Mouse (Mus musculus) spleen, adult 2 months (tissue): ENCODE results near the gene Zfp975. TPM values are rescaled to one million over a fixed set of nuclear protein-coding genes. Genes with fewer than 3 reads are reported as not detected.
"Not testable (repeated sequence)": the region's sequence is repeated elsewhere in the genome, so short reads cannot be mapped to it uniquely, and the experiment has no call there.

Source experiments
- DNase-seq, 2 experiments: peaks; one replicate each; pipeline versions ENCODE4 v3.0.0 to v3.0.0-alpha.2; 2012 to 2021; ENCODE audit warnings: low spot score in 2 of 2, low read depth in 1 of 2
- H3K27ac ChIP-seq: fragments of 200-500 bp; 2 replicates; pipeline ENCODE4 v1.5.1; 2012; ENCODE audit warnings: low read length, inconsistent platforms; ENCODE audit not compliant: insufficient read depth
- H3K27me3 ChIP-seq: fragments of 200-500 bp; 2 replicates; pipeline ENCODE4 v1.6.1; 2012; ENCODE audit warnings: mild to moderate bottlenecking, moderate library complexity, low read length, inconsistent platforms; ENCODE audit not compliant: control insufficient read depth, insufficient read depth
- H3K36me3 ChIP-seq: fragments of 200-500 bp; 2 replicates; pipeline ENCODE4 v1.6.1; 2012; ENCODE audit warnings: mild to moderate bottlenecking, low read length, inconsistent platforms; ENCODE audit not compliant: control insufficient read depth, insufficient read depth
- H3K4me1 ChIP-seq: fragments of 200-500 bp; 2 replicates; pipeline ENCODE4 v1.6.1; 2011; ENCODE audit warnings: inconsistent platforms; ENCODE audit not compliant: control insufficient read depth, insufficient read depth, insufficient read length
- H3K4me3 ChIP-seq: fragments of 200-500 bp; 2 replicates; pipeline ENCODE4 v1.5.1; 2011; ENCODE audit warnings: mild to moderate bottlenecking, inconsistent platforms; ENCODE audit not compliant: insufficient read depth, insufficient read length; ENCODE audit errors: extremely low read depth
- CTCF ChIP-seq: fragments of 200-500 bp; IDR thresholded peaks from 2 replicates; pipeline ENCODE4 v1.5.1; 2011; ENCODE audit warnings: mild to moderate bottlenecking, inconsistent platforms; ENCODE audit not compliant: insufficient read depth, insufficient read length, insufficient replicate concordance; ENCODE audit errors: extremely low read depth
- POLR2A ChIP-seq: fragments of 200-500 bp; IDR thresholded peaks from 2 replicates; pipeline ENCODE4 v1.6.1; 2011; ENCODE audit warnings: low read depth, low read length, inconsistent platforms
- WGBS: fragments of 180-500 bp; shearing (Covaris S2); methylation state at CpG from one replicate; pipeline ENCODE4 v1.1.7; 2018; 5-methylcytosine and 5-hydroxymethylcytosine counted together
- polyA plus RNA-seq: library from polyadenylated mRNA; depleted of rRNA; stranded (reverse); fragments of >200 nt; gene quantifications from 2 replicates; pipeline ENCODE4 v1.2.3, GENCODE M21; 2012; rRNA removed

The Zfp975 gene
- polyA plus RNA-seq: 0.07 and 0.32 TPM in 2 replicates

DNA sequence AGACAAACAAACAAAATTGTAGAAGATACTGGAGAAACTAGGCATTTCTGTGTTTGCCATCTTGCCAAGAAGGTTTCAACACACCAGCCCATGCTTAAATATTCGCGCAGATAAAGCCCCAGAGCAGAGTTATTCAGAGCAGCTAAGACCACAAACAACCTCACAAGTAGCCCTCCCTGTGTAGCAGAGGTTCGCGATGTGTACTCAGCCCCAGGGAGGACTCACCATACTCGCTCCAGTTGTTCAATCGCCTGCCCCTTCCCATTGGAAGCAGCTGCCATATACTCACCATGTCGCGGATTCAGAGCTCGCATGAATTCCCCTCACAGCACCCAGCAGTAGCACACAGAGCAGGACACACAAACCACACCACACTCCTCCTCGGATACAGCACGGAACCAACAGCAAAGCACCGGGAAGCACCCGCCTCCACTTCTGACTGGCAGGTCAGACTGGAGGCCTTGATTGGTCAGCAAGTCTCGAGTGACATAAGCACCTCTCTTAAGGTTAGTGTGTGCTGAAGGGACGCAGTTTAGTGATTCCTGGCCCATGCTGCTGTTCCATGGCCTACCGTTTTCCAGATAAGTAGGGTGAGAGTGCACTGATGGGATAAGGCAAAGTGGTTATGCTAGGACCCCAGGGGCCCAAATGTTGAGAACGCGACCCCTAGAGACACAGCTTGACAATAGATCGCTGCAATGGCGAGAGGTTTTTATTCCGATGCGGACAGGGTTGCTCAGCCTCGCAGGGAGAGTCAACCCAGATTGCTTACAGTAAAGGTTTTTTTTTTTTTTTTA lies at the start of gene Zfp975:
Gene Zfp975 (minus strand): TSS at position 381 of the 797 bp plus-strand sequence.
- peak within 1 kb of the TSS; percentile 62 for H3K4me3 ChIP-seq
- not testable (repeated sequence) for H3K27ac ChIP-seq, H3K4me1 ChIP-seq, H3K36me3 ChIP-seq, H3K27me3 ChIP-seq
- WGBS: 2% methylated on average over 23 of the region's 23 CpGs
- peak; percentile 22 to 62 for DNase-seq

DNA sequence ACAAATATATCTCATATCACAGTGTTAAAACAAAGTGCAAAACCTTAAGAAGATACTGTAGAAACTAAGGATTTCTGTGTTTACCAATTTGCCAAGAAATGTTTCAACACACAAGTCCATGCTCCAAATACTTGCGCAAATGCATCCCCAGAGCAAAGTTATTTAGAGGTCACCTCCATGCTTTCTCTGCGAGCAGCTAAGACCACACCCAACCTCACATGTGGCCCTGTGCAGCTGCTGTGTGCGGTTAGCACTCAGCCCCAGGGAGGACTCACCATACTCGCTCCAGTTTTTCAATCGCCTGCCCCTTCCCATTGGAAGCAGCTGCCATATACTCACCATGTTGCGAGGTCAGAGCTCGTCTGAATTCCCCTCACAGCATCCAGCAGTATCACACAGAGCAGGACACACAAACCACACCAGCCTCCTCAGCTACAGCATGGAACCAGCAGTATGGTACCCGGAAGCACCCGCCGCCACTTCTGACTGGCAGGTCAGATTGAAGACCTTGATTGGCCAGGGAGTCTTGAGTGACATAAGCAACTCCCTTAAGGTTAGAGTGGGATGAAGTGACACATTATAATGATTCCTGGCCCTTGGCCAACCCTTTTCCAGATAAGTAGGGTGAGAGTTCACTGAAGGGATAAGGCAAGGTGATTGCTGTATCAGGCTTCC lies 46.1 kb upstream of the Zfp975 start:
- WGBS: 88% methylated on average over 10 of the region's 10 CpGs
- no peaks in the 10 kb centered on the region for H3K4me1 ChIP-seq
- no peak overlapping the region for H3K4me3 ChIP-seq
- H3K27ac ChIP-seq: no peak overlapping the region
- no peaks in the 10 kb centered on the region for H3K27me3 ChIP-seq
- DNase-seq: no peak
- TF ChIP-seq POLR2A (no peak), CTCF (no peak)
- H3K36me3 ChIP-seq: no peaks in the 10 kb centered on the region

GRCm38 (mm10) chr7:42726917-42727316 lies 34.4 kb upstream of the Zfp975 start, which contains the start of gene Gm17067:
TSS of gene Gm17067 (minus strand) at chr7:42727017.
- H3K36me3 ChIP-seq, DNase-seq, H3K4me3 ChIP-seq, H3K27ac ChIP-seq, H3K4me1 ChIP-seq, H3K27me3 ChIP-seq: not testable (repeated sequence)
- WGBS: 84% methylated on average over 4 of the region's 4 CpGs

- H3K36me3 ChIP-seq, H3K4me1 ChIP-seq, H3K27ac ChIP-seq, H3K27me3 ChIP-seq, DNase-seq, H3K4me3 ChIP-seq: not testable (repeated sequence)
- 3% methylated on average over 4 of the region's 4 CpGs for WGBS
Measured at GRCm38 (mm10) chr7:42693251-42693650, 709 bp upstream of the Zfp975 start.

GRCm38 (mm10) chr7:42680081-42680480 lies 12.5 kb downstream of the Zfp975 start:
- not testable (repeated sequence) for H3K36me3 ChIP-seq, H3K4me1 ChIP-seq
- 90% methylated on average over 6 of the region's 6 CpGs for WGBS

GRCm38 (mm10) chr7:42679646-42680045 lies 12.9 kb downstream of the Zfp975 start:
- not testable (repeated sequence) for H3K27me3 ChIP-seq, H3K4me3 ChIP-seq, H3K4me1 ChIP-seq, DNase-seq, H3K36me3 ChIP-seq, H3K27ac ChIP-seq

More at GRCm38 (mm10) chr7:42680081-42680480, 12.5 kb downstream of the Zfp975 start:
- not testable (repeated sequence) for H3K27ac ChIP-seq, H3K27me3 ChIP-seq, DNase-seq, H3K4me3 ChIP-seq

GRCm38 (mm10) chr7:42660140-42660539 lies 32.4 kb downstream of the Zfp975 start:
- not testable (repeated sequence) for DNase-seq, H3K36me3 ChIP-seq, H3K4me3 ChIP-seq, H3K27me3 ChIP-seq, H3K27ac ChIP-seq, H3K4me1 ChIP-seq
- WGBS: 74% methylated on average over 5 of the region's 5 CpGs

DNA sequence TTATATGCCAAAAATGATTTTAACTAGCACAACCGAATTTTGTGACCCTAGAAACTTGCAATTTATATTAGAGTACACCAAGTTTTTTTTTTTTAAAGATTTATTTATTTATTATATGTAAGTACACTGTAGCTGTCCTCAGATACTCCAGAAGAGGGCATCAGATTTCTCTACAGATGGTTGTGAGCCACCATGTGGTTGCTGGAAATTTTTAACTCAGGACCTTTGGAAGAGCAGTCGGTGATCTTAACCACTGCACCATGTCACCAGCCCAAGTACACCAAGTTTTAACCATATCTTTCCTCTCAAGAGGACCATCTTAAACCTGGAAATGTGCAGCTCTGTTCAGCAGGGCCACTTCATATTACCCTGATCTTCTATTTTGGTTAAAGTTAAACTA lies 37.3 kb downstream of the Zfp975 start:
- not testable (repeated sequence) for DNase-seq, H3K4me3 ChIP-seq, H3K27ac ChIP-seq, H3K36me3 ChIP-seq, H3K4me1 ChIP-seq, H3K27me3 ChIP-seq
- 72% methylated on average over 2 of the region's 2 CpGs for WGBS

DNA sequence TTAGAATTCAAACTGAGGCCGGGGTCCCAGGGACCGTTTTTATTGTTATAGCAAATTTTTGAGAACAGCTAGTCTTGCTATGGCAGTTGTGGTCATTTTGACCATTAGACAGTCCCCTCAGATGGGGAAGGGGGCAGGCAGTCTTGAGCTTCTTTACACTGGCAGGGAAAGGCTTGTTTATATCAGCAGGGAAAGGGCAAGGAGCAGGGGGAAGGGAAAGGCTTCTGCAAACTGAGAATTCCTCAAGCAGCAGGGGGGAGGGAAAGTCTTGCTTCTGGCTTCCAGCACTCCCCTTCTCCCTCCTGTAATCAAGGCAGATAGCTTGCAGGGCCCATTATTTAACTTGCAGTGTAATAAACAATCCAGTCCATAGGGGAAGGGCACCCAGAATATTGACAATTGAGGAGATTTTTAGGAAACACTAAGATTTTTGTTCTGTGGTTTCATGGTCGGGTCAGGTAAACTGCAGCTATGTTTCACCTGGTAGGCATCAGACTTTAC lies 49.4 kb downstream of the Zfp975 start:
- 28% methylated on average over 3 of the region's 3 CpGs for WGBS
- H3K27ac ChIP-seq, H3K36me3 ChIP-seq, DNase-seq, H3K27me3 ChIP-seq, H3K4me1 ChIP-seq, H3K4me3 ChIP-seq: not testable (repeated sequence)

DNA sequence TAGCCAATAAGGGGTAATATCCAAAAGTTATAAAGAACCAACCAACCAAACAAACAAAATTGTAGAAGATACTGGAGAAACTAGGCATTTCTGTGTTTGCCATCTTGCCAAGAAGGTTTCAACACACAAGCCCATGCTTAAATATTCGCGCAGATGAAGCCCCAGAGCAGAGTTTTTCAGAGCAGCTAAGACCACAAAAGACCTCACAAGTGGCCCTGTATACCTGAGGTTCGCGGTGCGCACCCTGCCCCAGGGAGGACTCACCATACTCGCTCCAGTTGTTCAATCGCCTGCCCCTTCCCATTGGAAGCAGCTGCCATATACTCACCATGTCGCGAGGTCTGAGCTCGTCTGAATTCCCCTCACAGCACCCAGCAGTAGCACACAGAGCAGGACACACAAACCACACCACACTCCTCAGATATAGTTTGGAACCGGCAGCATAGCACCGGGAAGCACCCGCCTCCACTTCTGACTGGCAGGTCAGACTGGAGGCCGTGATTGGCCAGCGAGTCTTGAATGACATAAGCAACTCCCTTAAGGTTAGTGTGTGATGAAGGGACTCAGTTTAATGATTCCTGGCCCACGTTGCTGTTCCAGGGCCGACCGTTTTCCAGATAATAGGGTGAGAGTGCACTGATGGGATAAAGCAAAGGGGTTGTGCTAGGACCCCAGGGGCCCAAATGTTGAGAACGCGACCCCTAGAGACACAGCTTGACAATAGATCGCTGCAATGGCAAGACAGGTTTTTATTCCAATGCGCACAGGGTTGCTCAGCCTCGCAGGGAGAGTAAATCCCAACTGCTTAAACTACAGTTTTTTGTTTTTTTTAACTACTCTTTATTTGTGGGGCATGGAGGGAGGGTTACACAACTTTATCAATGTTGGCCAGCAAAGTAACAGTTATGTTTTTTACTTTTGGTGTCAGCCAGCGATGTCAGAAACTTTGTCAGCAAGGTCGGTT lies 50.1 kb downstream of the Zfp975 start, which contains the start of gene Zfp976:
Gene Zfp976 (minus strand): TSS at position 437 of the 964 bp plus-strand sequence.
- not testable (repeated sequence) for H3K27ac ChIP-seq, H3K36me3 ChIP-seq, H3K27me3 ChIP-seq, H3K4me1 ChIP-seq
- WGBS: 5% methylated on average over 25 of the region's 25 CpGs
- peak within 1 kb of the TSS; percentile 50 for H3K4me3 ChIP-seq
- peak in 1 of 2 experiments; percentile 17 for DNase-seq
